Mouse (Mus musculus) yolk sac, embryonic 10.5 days (tissue): ENCODE results near the gene Gm17268.
A peak's percentile ranks its signal among the peaks of the same experiment; 100 is the strongest.

ENCODE experiments used
- DNase-seq: peaks from one replicate; pipeline ENCODE4 v3.0.0-alpha.2; 2017; ENCODE audit warnings: low spot score

Gene Gm17268

DNA sequence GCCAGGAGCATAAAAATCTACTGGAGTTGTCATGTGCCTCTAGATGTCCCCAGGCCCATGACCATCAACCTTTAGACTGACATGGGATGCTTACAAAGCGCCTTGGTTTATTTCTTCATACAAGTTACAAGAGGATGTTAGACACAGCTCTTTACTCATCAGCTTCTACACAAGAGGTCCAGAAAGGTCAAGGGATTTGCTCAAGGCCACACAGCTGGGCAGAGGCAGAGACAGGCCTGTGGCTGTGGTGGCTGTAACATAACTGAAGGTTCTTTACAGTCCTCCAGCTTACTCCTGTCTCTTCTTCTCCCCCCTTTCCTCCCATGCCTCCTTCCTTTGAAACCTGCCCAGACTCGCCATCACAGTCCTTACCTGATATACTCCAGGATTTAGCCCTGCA lies 8.2 kb downstream of the Gm17268 start:
- no peak for DNase-seq

GRCm38 (mm10) chr11:82023769-82024168 lies 14.6 kb downstream of the Gm17268 start:
- no peak for DNase-seq

DNA sequence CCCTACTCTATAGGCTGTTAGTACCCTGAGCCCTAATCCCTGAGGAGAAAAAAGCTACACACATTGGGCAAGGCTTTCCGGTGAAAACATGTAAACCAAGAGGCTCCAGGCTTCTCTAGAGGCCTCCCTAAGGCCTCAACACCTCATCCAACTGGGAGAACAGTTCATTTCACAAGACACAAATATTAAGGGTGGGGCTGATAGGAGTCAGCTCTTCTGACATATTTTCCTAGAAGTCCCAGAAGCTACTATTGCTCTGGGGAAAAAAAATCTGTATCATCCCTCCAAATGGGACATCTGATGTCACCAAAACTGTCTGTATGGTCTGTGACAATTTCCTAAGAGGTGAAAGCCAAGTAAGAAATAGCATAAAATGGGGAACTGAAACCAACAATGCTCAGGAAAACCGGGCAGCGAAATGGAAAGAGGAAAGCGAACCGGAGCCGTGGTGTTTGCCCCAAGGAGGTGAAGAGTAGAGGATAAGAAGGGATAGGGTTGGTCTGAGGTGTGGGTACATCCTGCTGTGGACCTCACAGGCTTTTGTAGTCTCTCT lies 15.8 kb downstream of the Gm17268 start:
- no peak for DNase-seq

- DNase-seq: no peak
Observed at GRCm38 (mm10) chr11:82021406-82021805, 17.0 kb downstream of the Gm17268 start.

- peak; percentile 69 for DNase-seq
Observed at GRCm38 (mm10) chr11:82019793-82020192, 18.6 kb downstream of the Gm17268 start.

DNA sequence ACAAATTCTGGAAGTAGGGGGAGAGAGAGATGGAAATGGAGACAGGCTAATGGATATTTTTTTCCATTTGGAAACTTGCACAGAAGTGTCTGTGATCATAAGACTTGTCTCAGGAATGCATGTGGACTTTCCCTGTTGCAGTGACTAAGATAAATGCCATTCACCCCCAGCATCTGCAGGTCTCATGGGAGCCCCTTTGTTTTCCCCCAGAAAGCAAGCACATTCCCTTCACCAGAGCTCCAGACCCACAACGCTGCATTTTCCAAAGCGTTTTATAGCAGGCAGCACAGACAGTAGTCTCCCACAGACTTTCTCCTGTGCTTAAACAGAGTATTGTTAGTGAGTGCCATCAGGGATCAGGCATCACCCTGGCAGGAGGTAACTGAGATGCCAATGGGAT lies 19.0 kb downstream of the Gm17268 start:
- DNase-seq: no peak

DNA sequence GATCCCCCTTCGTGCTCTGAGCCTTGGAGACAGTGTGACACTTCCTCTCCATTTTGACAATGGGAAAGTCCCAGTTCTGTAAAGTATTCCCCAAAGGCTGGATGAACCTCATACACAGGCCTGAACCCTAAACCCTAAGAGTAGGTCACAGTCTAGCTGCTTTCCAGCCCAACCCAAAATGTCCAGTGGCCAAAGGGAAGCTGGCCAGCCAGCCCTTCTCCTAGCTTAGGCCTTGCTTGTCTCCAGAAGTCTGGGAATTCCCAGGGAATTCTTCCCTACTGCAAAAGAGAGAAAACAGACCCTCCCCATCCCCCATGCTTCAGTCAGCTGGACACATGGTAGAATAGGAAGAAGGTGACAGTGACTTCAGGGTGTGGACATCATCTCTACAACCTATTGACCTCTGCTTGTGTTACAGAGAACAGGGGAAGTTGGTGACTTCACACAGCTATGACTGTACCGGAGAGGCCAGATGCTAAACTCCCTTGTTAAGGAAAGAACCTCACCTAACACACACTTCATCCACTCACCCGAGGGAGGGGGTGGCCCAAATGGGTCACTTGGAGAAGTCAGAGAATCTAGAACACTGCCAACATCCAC lies 22.1 kb downstream of the Gm17268 start:
- DNase-seq: no peak

- no peak for DNase-seq
Observed at GRCm38 (mm10) chr11:82015066-82015465, 23.3 kb downstream of the Gm17268 start.

- no peak for DNase-seq
Observed at GRCm38 (mm10) chr11:82013756-82014155, 24.6 kb downstream of the Gm17268 start.

DNA sequence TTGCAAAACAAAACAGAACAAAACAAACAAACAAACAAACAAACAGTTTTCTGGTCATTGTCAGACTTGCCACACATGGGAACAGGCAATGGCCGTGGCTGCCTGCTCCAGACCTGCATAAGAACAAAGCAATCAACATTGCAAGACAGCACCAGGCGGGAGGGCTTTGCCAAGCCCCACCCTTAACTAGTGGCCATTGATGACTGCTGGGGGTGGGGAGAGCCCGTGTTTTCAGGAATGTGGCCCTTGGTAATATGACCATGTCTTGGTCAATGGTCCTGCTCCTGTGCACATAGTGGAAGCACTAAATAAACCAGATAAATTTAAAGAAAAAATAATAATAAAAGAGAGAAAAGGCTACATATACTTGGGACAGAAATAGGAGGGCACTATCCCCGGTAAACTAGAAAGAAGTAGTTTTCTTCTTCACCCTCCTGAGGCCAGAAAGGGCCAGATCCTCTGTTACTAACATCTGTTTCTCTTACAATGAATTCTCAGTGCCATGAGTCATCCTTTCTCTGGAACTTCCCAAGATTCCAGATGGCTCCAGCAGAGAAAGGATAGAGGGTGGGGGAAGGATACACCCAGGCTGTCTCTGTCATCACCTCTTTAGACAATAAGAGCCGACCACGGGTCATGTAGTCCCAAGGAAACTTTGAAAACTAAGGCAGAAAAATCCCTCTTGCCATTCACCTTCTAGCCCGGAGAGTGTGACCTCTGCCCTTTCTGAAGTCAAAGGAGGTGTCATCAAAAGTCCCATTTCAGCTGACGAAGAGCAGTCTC lies 26.8 kb downstream of the Gm17268 start:
- DNase-seq: no peak

GRCm38 (mm10) chr11:82010115-82010514 lies 28.2 kb downstream of the Gm17268 start:
- DNase-seq: no peak

GRCm38 (mm10) chr11:82006796-82007423 lies 31.5 kb downstream of the Gm17268 start:
- peak; percentile 45 for DNase-seq

DNA sequence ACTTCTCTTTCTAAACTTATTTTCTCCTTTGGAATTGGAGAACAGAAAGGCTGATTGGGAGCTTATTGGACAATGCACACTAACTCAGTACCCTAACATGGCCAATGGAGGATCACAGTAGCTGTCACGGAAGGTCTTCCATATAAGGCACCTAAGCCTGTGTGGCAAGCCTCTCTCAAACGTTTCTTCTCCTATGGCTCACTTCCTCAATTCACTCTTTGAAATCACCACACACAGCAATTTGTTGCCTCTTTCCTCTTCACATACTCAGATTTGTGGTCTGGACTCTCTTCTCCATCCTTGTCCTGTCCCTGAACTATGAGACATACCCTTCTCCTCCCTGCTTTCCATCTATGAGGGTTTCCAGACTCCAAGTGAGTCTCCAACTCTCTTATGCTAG lies 33.6 kb downstream of the Gm17268 start:
- no peak for DNase-seq

GRCm38 (mm10) chr11:82000581-82000980 lies 37.8 kb downstream of the Gm17268 start:
- DNase-seq: no peak

GRCm38 (mm10) chr11:81999469-81999868 lies 38.9 kb downstream of the Gm17268 start:
- DNase-seq: no peak

GRCm38 (mm10) chr11:81998646-81999045 lies 39.7 kb downstream of the Gm17268 start:
- DNase-seq: no peak

GRCm38 (mm10) chr11:81997085-81997484 lies 41.3 kb downstream of the Gm17268 start:
- DNase-seq: no peak

DNA sequence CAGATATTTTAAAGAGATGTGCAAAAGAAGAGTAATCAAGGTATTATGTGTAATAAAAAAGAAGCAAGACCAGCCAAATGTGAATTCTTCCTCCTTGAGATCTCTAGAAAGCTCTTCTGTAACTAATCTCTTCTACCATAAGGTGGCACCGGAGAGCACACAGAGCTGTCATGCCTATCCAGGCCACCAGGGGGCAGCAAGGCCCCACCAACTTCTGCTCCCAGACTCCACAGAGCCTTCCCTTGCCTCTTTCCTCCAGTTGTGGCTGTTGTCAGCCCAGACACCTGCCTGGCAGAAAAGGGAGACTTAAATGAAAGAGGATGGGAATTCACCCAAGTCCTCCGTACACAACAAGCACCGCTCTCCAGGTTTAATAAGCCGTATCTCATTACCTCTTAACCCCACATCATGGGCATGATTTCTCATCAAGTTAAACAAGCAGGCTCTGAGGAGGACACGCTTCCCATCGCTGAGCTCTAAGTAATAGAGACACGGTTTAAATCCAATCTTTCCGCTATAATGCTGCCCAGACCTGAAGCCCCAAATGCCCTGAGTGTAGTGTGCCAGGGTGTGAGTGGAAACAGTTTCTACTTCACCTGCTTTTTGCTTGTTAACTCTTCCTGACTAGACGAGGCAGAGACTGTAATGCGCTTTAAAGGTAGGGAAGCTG lies 42.1 kb downstream of the Gm17268 start:
- peak; percentile 41 for DNase-seq

GRCm38 (mm10) chr11:81983146-81983545 lies 55.2 kb downstream of the Gm17268 start:
- no peak for DNase-seq

DNA sequence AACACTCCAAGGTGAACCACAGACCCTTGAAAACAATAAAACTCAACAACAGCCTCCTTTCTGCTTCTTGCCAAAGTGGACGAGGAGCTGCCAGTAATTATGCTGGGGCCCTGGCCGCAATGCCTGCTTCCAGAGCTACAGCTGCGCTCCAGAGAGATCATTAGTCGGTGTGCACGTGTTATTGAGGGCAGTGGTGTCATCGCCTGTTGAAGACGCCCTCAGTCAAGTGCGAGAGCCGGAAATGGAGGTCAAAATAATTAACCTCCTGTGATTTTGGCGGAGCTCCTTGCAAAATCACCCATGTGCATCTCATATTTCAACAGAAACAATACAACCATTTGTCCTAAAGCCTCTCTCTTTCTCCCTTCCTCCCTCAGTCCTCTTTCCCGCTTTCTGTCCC lies 56.2 kb downstream of the Gm17268 start:
- no peak for DNase-seq
